Comparison of ENCODE assay signal across 24 mouse cellular contexts in the genomic region with DNA sequence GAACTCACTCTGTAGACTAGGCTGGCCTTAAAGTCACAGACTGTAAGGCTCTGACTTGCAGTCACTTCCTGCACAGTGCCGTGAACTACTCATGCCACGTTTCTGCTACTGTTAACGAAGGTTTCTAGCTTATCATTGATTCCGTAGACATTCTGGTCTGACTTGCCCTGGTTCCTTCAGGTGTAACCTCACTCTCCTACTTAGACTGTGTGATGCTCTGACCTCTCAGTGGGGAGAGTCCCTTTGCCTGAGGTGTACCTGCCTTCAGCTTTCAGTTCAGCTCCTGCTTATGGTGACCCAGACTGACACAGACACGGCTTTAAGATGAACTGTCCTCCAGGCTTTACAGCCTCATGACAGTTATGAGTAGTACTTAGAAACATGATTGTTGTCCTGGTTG. TPM values are rescaled to one million over a fixed set of nuclear protein-coding genes. Genes with fewer than 3 reads are reported as not detected.
DNase-seq lines count a peak whose midpoint lies in the region; ATAC-seq and TF ChIP-seq lines count a peak whose summit lies in the region.
"Had no signal": no experiment of that assay in that cellular context is flagged by ENCODE, and none has a peak within 500 bp of the region (broad histone marks: within the 10 kb centered on the region; RNA-seq: fewer than 3 reads in every experiment).

No protein-coding gene starts in this region.

- H3K4me1 ChIP-seq in liver, embryonic 12.5 days: peaks cover 8% of the 10 kb centered on the region
- H3K4me1 ChIP-seq in liver, postnatal 0 days (ENCODE audit: insufficient read depth): no peaks in the 10 kb centered on the region
- H3K4me1 ChIP-seq in midbrain, embryonic 15.5 days: no peaks in the 10 kb centered on the region
- H3K4me1 ChIP-seq: forebrain, embryonic 10.5 days; forebrain, embryonic 13.5 days; heart, embryonic 12.5 days; heart, embryonic 15.5 days; hindbrain, embryonic 10.5 days; hindbrain, embryonic 13.5 days; intestine, embryonic 15.5 days had no signal

- no peak for DNase-seq in liver, postnatal 0 days
- no peak for DNase-seq in cerebellum, postnatal 10 days
- DNase-seq: adrenal gland, adult 8-10 months; adrenal gland, postnatal 25 days; cerebellum, adult 11-12 months; cerebellum, adult 8-10 months; cerebellum, postnatal 14 days; gastrocnemius, postnatal 10 days; gastrocnemius, postnatal 36 days; heart, postnatal 10 days; heart, postnatal 36 days had no signal

- WGBS in liver, embryonic 12.5 days (ENCODE audit: insufficient replicate concordance): 75% methylated on average over 5 of the region's 5 CpGs
- WGBS in liver, postnatal 0 days (ENCODE audit: insufficient replicate concordance): 82% methylated on average over 5 of the region's 5 CpGs
- WGBS in midbrain, embryonic 15.5 days: 91% methylated on average over 5 of the region's 5 CpGs

- H3K27me3 ChIP-seq in liver, embryonic 12.5 days (replicated peaks): no peaks in the 10 kb centered on the region
- no peaks in the 10 kb centered on the region for H3K27me3 ChIP-seq in liver, postnatal 0 days (ENCODE audit: insufficient read depth, low read length)
- H3K27me3 ChIP-seq in midbrain, embryonic 15.5 days (replicated peaks): no peaks in the 10 kb centered on the region
- H3K27me3 ChIP-seq: forebrain, embryonic 13.5 days; heart, embryonic 12.5 days; heart, embryonic 15.5 days; hindbrain, embryonic 13.5 days; intestine, embryonic 15.5 days had no signal

- no peaks in the 10 kb centered on the region for H3K9me3 ChIP-seq in liver, embryonic 12.5 days (replicated peaks)
- H3K9me3 ChIP-seq in liver, postnatal 0 days (ENCODE audit: low read length): no peaks in the 10 kb centered on the region
- H3K9me3 ChIP-seq in midbrain, embryonic 15.5 days: no peaks in the 10 kb centered on the region
- H3K9me3 ChIP-seq: forebrain, embryonic 10.5 days; forebrain, embryonic 13.5 days; heart, embryonic 12.5 days; heart, embryonic 15.5 days; hindbrain, embryonic 10.5 days; hindbrain, embryonic 13.5 days; intestine, embryonic 15.5 days had no signal

- H3K4me2 ChIP-seq in liver, embryonic 12.5 days: no peak overlapping the region
- no peak overlapping the region for H3K4me2 ChIP-seq in liver, postnatal 0 days (ENCODE audit: low read depth, low read length)
- H3K4me2 ChIP-seq in midbrain, embryonic 15.5 days: no peak overlapping the region
- H3K4me2 ChIP-seq: forebrain, embryonic 13.5 days; heart, embryonic 12.5 days; heart, embryonic 15.5 days; hindbrain, embryonic 13.5 days; intestine, embryonic 15.5 days had no signal

- no peak for TF ChIP-seq CTCF in liver, postnatal 0 days (IDR thresholded peaks at IDR 0.05; ENCODE audit: low read depth)

- ATAC-seq in liver, embryonic 12.5 days: no peak
- no peak for ATAC-seq in liver, postnatal 0 days
- peak; percentile 68 for ATAC-seq in CD4-positive, CD25-positive, alpha-beta regulatory T cell, adult 4 months
- ATAC-seq in activated CD4-positive, CD25-positive, alpha-beta regulatory T cell, adult 4 months: peak; percentile 57
- no peak for ATAC-seq in midbrain, embryonic 15.5 days (replicated peaks)
- ATAC-seq: forebrain, embryonic 13.5 days; forebrain, embryonic 16.5 days; hindbrain, embryonic 16.5 days; intestine, embryonic 15.5 days had no signal

- no peak for TF ChIP-seq EP300 in liver, postnatal 0 days (IDR thresholded peaks at IDR 0.05; ENCODE audit: low read depth)

- H3K36me3 ChIP-seq in liver, embryonic 12.5 days: peaks cover 99% of the 10 kb centered on the region
- H3K36me3 ChIP-seq in liver, postnatal 0 days (replicated peaks; ENCODE audit: insufficient read depth, low read length): peaks cover 80% of the 10 kb centered on the region
- 0 out of 2 replicates have a peak, but pooled peaks cover 7% of the 10 kb centered on the region for H3K36me3 ChIP-seq in midbrain, embryonic 15.5 days (replicated peaks)

- H3K27ac ChIP-seq in liver, embryonic 12.5 days: peak overlapping the region; percentile 54
- no peak overlapping the region for H3K27ac ChIP-seq in liver, postnatal 0 days (ENCODE audit: low read depth)
- H3K27ac ChIP-seq in midbrain, embryonic 15.5 days: no peak overlapping the region
- H3K27ac ChIP-seq: forebrain, embryonic 10.5 days; forebrain, embryonic 13.5 days; heart, embryonic 15.5 days; hindbrain, embryonic 10.5 days; hindbrain, embryonic 13.5 days; intestine, embryonic 15.5 days had no signal

- H3K9ac ChIP-seq in liver, embryonic 12.5 days: no peak overlapping the region
- H3K9ac ChIP-seq in liver, postnatal 0 days (replicated peaks): no peak overlapping the region
- no peak overlapping the region for H3K9ac ChIP-seq in midbrain, embryonic 15.5 days
- H3K9ac ChIP-seq: forebrain, embryonic 13.5 days; heart, embryonic 12.5 days; heart, embryonic 15.5 days; hindbrain, embryonic 13.5 days; intestine, embryonic 15.5 days had no signal

- no peak overlapping the region for H3K4me3 ChIP-seq in liver, embryonic 12.5 days
- H3K4me3 ChIP-seq in liver, postnatal 0 days (ENCODE audit: low read depth, low read length): no peak overlapping the region
- H3K4me3 ChIP-seq in midbrain, embryonic 15.5 days: no peak overlapping the region
- H3K4me3 ChIP-seq: forebrain, embryonic 10.5 days; forebrain, embryonic 13.5 days; heart, embryonic 12.5 days; heart, embryonic 15.5 days; hindbrain, embryonic 10.5 days; hindbrain, embryonic 13.5 days; intestine, embryonic 15.5 days had no signal

RNA-seq across cellular contexts. Expression of gene Bmp2k, which starts 56.7 kb away (rescaled TPM):
- polyA plus RNA-seq in liver, embryonic 12.5 days (2016; fragmentation: Nextera tagmentation; extraction: Ambion mirVana): 57.2 and 59.8 TPM in 2 replicates
- polyA plus RNA-seq in liver, postnatal 0 days (2015; fragmentation: Nextera tagmentation; extraction: Ambion mirVana): 13.6 and 15.2 TPM in 2 replicates
- 10 to 100 TPM; 17.8 to 25.5 TPM for polyA plus RNA-seq in CD4-positive, CD25-positive, alpha-beta regulatory T cell, adult 4 months (2017; shearing (Covaris generic))
- 10 to 100 TPM in 1 of 2 experiments, 1 to 10 TPM in 1; 8.3 to 19.3 TPM for polyA plus RNA-seq in activated CD4-positive, CD25-positive, alpha-beta regulatory T cell, adult 4 months (2017; shearing (Covaris generic))
- 9.2 and 9.9 TPM in 2 replicates for polyA plus RNA-seq in midbrain, embryonic 15.5 days (2015; fragmentation: Nextera tagmentation; extraction: Ambion mirVana)

RNA-seq across cellular contexts. Expression of gene Paqr3, which starts 57.2 kb away (rescaled TPM):
- polyA plus RNA-seq in liver, embryonic 12.5 days (2016; fragmentation: Nextera tagmentation; extraction: Ambion mirVana): 1.3 and 1.8 TPM in 2 replicates
- polyA plus RNA-seq in liver, postnatal 0 days (2015; fragmentation: Nextera tagmentation; extraction: Ambion mirVana): 1.9 TPM in 2 replicates
- 1 to 10 TPM; 1.5 to 1.7 TPM for polyA plus RNA-seq in CD4-positive, CD25-positive, alpha-beta regulatory T cell, adult 4 months (2017; shearing (Covaris generic))
- polyA plus RNA-seq in activated CD4-positive, CD25-positive, alpha-beta regulatory T cell, adult 4 months (2017; shearing (Covaris generic)): 1 to 10 TPM; 1.5 to 2.0 TPM
- 26.7 and 28.3 TPM in 2 replicates for polyA plus RNA-seq in midbrain, embryonic 15.5 days (2015; fragmentation: Nextera tagmentation; extraction: Ambion mirVana)

Comparison
In these comparisons a context has a peak if more than half of its experiments do, and no peak if none do; other contexts are left out.
1. ATAC-seq: peak in CD4-positive, CD25-positive, alpha-beta regulatory T cell, adult 4 months (single experiment) and activated CD4-positive, CD25-positive, alpha-beta regulatory T cell, adult 4 months (single experiment); none in liver, embryonic 12.5 days (single experiment), liver, postnatal 0 days (single experiment) and midbrain, embryonic 15.5 days (single experiment).